ENCODE assay signal across 9 mouse cellular contexts in the genomic region with DNA sequence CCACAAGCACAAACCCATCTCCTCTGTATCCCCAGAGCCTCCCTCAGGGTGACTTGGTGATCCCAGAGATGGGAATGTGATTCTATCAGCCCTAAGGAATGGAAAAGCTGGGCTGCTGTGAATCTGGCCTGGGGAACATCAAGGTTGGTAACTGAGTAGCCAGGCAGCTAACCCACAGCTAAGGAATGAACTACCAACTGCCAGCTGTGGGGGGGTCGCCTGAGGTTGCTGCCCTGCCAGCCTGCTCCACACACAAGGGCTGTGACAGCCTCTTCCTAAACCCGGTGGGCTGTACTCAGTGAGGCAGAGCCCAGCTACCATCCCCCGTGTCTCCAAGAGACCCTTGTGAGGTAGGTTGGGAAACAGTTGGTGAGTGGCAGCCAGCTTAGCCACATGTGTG. TPM values are rescaled to one million over a fixed set of nuclear protein-coding genes. Genes with fewer than 3 reads are reported as not detected.
DNase-seq lines count a peak whose midpoint lies in the region; ATAC-seq and TF ChIP-seq lines count a peak whose summit lies in the region.
"Had no signal": no experiment of that assay in that cellular context is flagged by ENCODE, and none has a peak within 500 bp of the region (broad histone marks: within the 10 kb centered on the region; RNA-seq: fewer than 3 reads in every experiment).

No protein-coding gene starts in this region.

- no peak for TF ChIP-seq CTCF in liver, adult 2 months (IDR thresholded peaks at IDR 0.05; ENCODE audit: low read depth, low read length)

- no peak for TF ChIP-seq POLR2A in liver, adult 2 months (IDR thresholded peaks at IDR 0.05; ENCODE audit: extremely low read depth, insufficient read depth, low read length)

- H3K27ac ChIP-seq in liver, adult 2 months (replicated peaks; ENCODE audit: insufficient read depth, low read depth, low read length), result peak overlapping the region; percentile 69

- no peaks in the 10 kb centered on the region for H3K79me2 ChIP-seq in liver, adult 2 months (ENCODE audit: control insufficient read depth, insufficient read depth, low read length)

- no peak for ATAC-seq in megakaryocyte, adult 5-6 weeks (ENCODE audit: poor library complexity, severe bottlenecking)

- no peaks in the 10 kb centered on the region for H3K27me3 ChIP-seq in liver, adult 2 months (ENCODE audit: control insufficient read depth, insufficient read depth, low read length)

- DNase-seq in cerebellum, postnatal 10 days, result peak; percentile 25 to 31
- no peak for DNase-seq in cerebellum, postnatal 14 days
- no peak for DNase-seq in liver, adult 2 months (ENCODE audit: extremely low read depth, low read depth, low spot score)
- no peak for DNase-seq in liver
- peak; percentile 76 for DNase-seq in kidney, adult 18-20 months
- peak; percentile 28 for DNase-seq in lung, postnatal 36 days
- DNase-seq in left cerebral cortex, adult 11 months (ENCODE audit: low spot score), result no peak
- DNase-seq: midbrain, embryonic 14.5 days had no signal

- H3K36me3 ChIP-seq in liver, adult 2 months (ENCODE audit: control insufficient read depth, insufficient read depth, low read length), result no peaks in the 10 kb centered on the region

- no peak overlapping the region for H3K4me3 ChIP-seq in liver, adult 2 months (ENCODE audit: insufficient read depth, low read depth, low read length)

- WGBS in liver, adult 2 months, result 32% methylated on average over 3 of the region's 3 CpGs

- H3K4me1 ChIP-seq in liver, adult 2 months (ENCODE audit: control insufficient read depth, insufficient read depth, low read length), result peaks cover 44% of the 10 kb centered on the region

- H3K9ac ChIP-seq in liver, adult 2 months (ENCODE audit: low read depth, low read length), result peak overlapping the region; percentile 40

RNA-seq across cellular contexts. Expression of a gene that starts 10.9 kb away (rescaled TPM):
- total RNA-seq in liver, adult 2 months (2014; rRNA removed), result 59.7 and 68.3 TPM in 2 replicates
- 17.7 and 31.2 TPM in 2 replicates for polyA plus RNA-seq in liver, adult 2 months (2012; rRNA removed)
- 6.9 and 12.5 TPM in 2 replicates for total RNA-seq in megakaryocyte, adult 5-6 weeks (2015)
- 3.3 and 4.7 TPM in 2 replicates for total RNA-seq in megakaryocyte, adult 5-6 weeks (2017)

RNA-seq across cellular contexts. Expression of a gene that starts 31.6 kb away (rescaled TPM):
- 51.4 and 70.2 TPM in 2 replicates for total RNA-seq in liver, adult 2 months (2014; rRNA removed)
- 32.6 and 32.9 TPM in 2 replicates for polyA plus RNA-seq in liver, adult 2 months (2012; rRNA removed)
- 21.5 and 22.2 TPM in 2 replicates for total RNA-seq in megakaryocyte, adult 5-6 weeks (2015)
- 38.6 and 41.4 TPM in 2 replicates for total RNA-seq in megakaryocyte, adult 5-6 weeks (2017)

RNA-seq across cellular contexts. Expression of a gene that starts 32.0 kb away (rescaled TPM):
- total RNA-seq in liver, adult 2 months (2014; rRNA removed), result 4.9 and 5.8 TPM in 2 replicates
- polyA plus RNA-seq in liver, adult 2 months (2012; rRNA removed), result 9.4 and 14.4 TPM in 2 replicates
- 11.0 and 13.0 TPM in 2 replicates for total RNA-seq in megakaryocyte, adult 5-6 weeks (2015)
- total RNA-seq in megakaryocyte, adult 5-6 weeks (2017), result 5.1 and 5.7 TPM in 2 replicates

Comparison
In these comparisons a context has a peak if more than half of its experiments do, and no peak if none do; other contexts are left out.
1. DNase-seq: peak in cerebellum, postnatal 10 days (2 of 2), kidney, adult 18-20 months (single experiment) and lung, postnatal 36 days (single experiment); none in cerebellum, postnatal 14 days (0 of 2), liver, adult 2 months (single experiment), liver (single experiment) and left cerebral cortex, adult 11 months (single experiment).